Mouse (Mus musculus) megakaryocyte, embryonic 14.5 days (primary cell): ENCODE data around the gene Mrpl42.

Experiments
- FLI1 ChIP-seq: IDR thresholded peaks from 2 replicates; pipeline ENCODE4 v1.6.1; 2012; ENCODE audit warnings: low read length, inconsistent platforms, mixed read lengths
- GATA1 ChIP-seq: IDR thresholded peaks from 3 replicates; pipeline ENCODE4 v1.6.1; 2012; ENCODE audit warnings: mixed read lengths, low read length, inconsistent platforms, borderline replicate concordance

- TF ChIP-seq GATA1 (no peak), FLI1 (no peak)
Measured at GRCm38 (mm10) chr10:95503443-95504235, 1.9 kb upstream of the Mrpl42 start.
